Mouse (Mus musculus): ENCODE measurements at regions not wholly inside any gene's neighbourhood (a gene's known extent, or its start where the extent isn't known, plus 50 kb on each side); places are given as distances from the start of the nearest gene placed in this dataset.

DNA sequence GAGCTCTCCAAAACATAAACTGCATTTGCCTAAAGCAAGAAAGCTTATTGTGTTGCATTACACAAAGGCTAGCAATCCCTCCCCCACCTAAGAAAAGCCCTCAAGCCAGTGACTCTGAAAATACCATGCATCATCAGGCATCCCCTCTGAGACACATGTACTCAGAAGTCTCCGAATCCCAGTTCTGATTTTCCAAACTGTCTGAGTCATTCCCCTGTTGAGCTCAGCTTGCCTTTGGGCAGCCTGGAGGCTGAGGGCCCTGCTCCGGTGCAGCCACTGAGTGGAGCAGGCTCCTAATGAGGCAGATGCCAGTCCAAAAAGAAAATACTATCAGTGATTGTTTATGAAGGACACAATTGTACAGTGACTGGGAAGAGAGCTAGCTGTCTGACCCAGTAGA is 507.5 kb upstream of the Cdh11 start:
- Histone ChIP-seq H3K27ac (ENCODE audit: control insufficient read depth, insufficient read depth, low read depth, low read length, poor library complexity) (no peak overlapping the region), H3K4me1 (ENCODE audit: control insufficient read depth, insufficient read depth, low read length) (no peaks in the 10 kb centered on the region), H3K4me3 (replicated peaks; ENCODE audit: control insufficient read depth, low read depth, low read length) (no peak overlapping the region)
- no peak for TF ChIP-seq POLR2A (IDR thresholded peaks at IDR 0.05; ENCODE audit: borderline replicate concordance, control insufficient read depth, low read depth, low read length)
- TF ChIP-seq CTCF (IDR thresholded peaks at IDR 0.05; ENCODE audit: control insufficient read depth, insufficient read depth, low read length), result no peak
- 73% methylated on average over 2 of the region's 2 CpGs for WGBS

DNA sequence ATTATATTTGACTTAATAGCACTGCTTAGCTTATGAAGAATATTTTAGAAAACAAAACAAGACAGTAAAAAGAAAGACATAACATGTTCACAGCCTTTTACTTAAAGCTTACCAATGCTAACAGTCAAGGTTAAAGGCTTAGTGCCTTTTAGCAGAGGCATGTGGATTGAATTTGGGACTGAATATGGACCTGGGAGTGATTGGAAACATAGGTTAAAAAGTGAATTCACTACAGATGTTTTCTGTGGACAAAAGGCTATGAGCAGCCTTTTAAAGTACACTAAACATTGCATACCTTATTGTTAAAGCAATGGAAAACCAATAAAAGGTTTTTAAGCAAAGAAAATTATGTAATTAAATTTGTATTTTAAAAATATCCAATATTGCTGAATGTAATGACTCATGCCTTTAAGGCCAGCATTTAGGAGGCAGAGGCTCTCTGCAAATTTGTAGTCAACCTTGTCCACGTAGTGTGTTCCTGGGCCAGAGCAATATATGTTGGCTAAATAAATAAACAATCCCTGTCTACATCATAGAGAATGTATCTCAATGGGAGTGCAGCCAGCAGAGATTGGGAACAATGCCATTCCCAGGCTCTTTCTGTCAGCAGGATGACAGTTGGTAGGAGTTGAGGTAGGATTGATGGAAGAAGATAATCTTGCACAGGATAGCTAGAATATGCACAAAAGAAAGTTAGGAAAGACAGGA is 521.2 kb upstream of the Cdh11 start:
- 48% methylated on average over 1 of the region's 1 CpGs for WGBS
- Histone ChIP-seq H3K27ac (ENCODE audit: control insufficient read depth, insufficient read depth, low read depth, low read length, poor library complexity) (no peak overlapping the region), H3K4me3 (replicated peaks; ENCODE audit: control insufficient read depth, low read depth, low read length) (no peak overlapping the region), H3K4me1 (ENCODE audit: control insufficient read depth, insufficient read depth, low read length) (no peaks in the 10 kb centered on the region)
- no peak for TF ChIP-seq CTCF (IDR thresholded peaks at IDR 0.05; ENCODE audit: control insufficient read depth, insufficient read depth, low read length)
- TF ChIP-seq POLR2A (IDR thresholded peaks at IDR 0.05; ENCODE audit: borderline replicate concordance, control insufficient read depth, low read depth, low read length), result no peak

DNA sequence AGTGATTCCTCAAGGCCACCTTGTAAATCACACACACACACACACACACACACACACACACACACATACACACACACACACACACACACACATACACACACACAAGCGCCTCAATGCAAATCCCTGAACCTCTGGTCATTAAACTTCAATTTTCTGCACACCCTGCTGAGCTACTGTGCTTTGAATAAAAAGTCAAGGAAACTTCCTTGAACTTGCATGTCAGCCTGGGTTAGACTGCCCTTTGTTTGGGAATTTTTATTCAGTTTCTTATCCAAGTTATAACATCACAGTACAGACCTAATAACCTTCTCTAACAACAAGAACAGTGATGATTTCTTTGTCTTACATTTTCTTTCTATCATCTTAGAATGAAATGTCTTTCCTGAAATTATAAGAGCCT is 528.1 kb upstream of the Cdh11 start:
- no peaks in the 10 kb centered on the region for H3K4me1 ChIP-seq (ENCODE audit: control insufficient read depth, insufficient read depth, low read length)
- no peak for TF ChIP-seq CTCF (IDR thresholded peaks at IDR 0.05; ENCODE audit: control insufficient read depth, insufficient read depth, low read length)
- no peak for TF ChIP-seq POLR2A (IDR thresholded peaks at IDR 0.05; ENCODE audit: borderline replicate concordance, control insufficient read depth, low read depth, low read length)
- H3K4me3 ChIP-seq (replicated peaks; ENCODE audit: control insufficient read depth, low read depth, low read length), result no peak overlapping the region
- no peak overlapping the region for H3K27ac ChIP-seq (ENCODE audit: control insufficient read depth, insufficient read depth, low read depth, low read length, poor library complexity)
- WGBS, result 69% methylated on average over 1 of the region's 1 CpGs

DNA sequence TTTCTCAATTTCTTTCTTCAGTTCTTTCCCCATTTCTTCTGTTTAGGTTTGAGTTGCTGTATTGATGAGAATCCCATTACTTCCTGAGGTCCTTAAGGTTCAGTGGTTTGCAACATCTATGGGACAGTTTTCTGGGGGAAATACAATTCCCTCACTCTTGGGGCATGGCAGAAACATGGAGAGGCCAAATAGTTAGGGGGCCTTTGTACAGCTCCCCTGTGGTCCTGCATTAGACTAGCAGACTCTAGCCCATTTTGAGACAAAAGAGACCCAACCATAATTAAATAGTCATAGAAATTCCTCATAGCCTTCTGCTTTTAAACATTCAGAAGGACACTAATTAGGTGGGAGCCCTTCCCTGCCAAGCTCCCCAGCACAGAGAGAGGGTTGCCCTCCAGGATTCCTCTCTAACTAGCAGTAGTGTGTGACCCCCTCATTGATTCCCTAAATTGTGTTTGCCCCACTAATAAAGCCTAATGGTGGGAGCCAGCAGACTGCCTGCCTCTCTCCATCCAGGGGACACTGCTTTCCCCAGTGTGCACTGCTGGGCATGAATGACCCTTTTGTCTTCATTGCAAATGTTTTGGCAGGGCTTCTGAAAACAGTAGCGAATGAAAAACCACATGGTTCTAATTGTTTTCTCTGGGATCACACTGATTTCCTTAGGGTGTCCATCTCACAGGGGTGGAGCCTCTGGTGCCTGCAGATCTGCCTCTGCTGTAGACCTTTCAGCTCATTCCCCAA is 529.0 kb upstream of the Cdh11 start:
- no peak overlapping the region for H3K27ac ChIP-seq (ENCODE audit: control insufficient read depth, insufficient read depth, low read depth, low read length, poor library complexity)
- TF ChIP-seq POLR2A (IDR thresholded peaks at IDR 0.05; ENCODE audit: borderline replicate concordance, control insufficient read depth, low read depth, low read length), result no peak
- TF ChIP-seq CTCF (IDR thresholded peaks at IDR 0.05; ENCODE audit: control insufficient read depth, insufficient read depth, low read length), result no peak
- no peak overlapping the region for H3K4me3 ChIP-seq (replicated peaks; ENCODE audit: control insufficient read depth, low read depth, low read length)
- H3K4me1 ChIP-seq (ENCODE audit: control insufficient read depth, insufficient read depth, low read length), result no peaks in the 10 kb centered on the region
- 26% methylated on average over 1 of the region's 1 CpGs for WGBS

DNA sequence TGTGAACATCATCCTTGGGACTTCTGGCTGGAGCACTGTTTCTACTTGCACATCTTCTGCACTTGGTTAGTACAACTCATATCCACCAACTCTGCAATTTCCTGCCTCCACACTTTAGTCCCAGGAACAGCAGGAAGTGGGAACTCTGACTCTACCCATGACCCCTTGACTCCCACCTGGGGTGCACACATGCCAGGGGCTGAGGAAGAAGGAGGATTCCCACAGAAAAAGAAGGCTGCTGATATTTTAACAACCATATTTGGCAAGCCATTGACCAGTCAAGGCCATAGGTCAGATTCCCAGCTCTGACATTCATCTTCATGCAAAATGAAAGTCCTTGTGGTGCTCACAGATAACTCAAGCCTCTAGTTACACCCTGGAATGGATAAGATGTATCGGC is 530.3 kb upstream of the Cdh11 start:
- 89% methylated on average over 1 of the region's 1 CpGs for WGBS
- Histone ChIP-seq H3K4me3 (replicated peaks; ENCODE audit: control insufficient read depth, low read depth, low read length) (no peak overlapping the region), H3K4me1 (ENCODE audit: control insufficient read depth, insufficient read depth, low read length) (no peaks in the 10 kb centered on the region), H3K27ac (ENCODE audit: control insufficient read depth, insufficient read depth, low read depth, low read length, poor library complexity) (no peak overlapping the region)
- TF ChIP-seq POLR2A (IDR thresholded peaks at IDR 0.05; ENCODE audit: borderline replicate concordance, control insufficient read depth, low read depth, low read length) (no peak), CTCF (IDR thresholded peaks at IDR 0.05; ENCODE audit: control insufficient read depth, insufficient read depth, low read length) (no peak)

DNA sequence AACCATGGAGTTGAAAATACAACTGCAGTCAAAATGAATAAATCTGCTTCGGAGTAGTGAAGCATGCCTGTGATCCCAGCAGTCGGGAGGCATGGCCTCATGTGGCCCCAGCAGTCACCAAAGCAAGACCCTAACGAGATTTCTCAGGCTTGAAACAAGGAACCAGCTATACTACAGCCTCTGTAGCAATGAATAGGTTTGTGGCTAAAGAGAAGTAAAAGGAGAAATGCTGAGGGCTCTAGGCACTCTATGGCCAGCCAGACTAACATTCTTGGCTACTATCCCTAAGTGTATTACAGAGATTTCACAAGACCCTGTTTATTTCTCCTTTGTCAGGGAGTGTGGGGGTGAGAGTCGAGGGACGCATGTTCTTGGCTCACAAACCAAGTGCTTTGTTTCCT is 531.2 kb upstream of the Cdh11 start:
- H3K4me1 ChIP-seq (ENCODE audit: control insufficient read depth, insufficient read depth, low read length), result no peaks in the 10 kb centered on the region
- no peak for TF ChIP-seq POLR2A (IDR thresholded peaks at IDR 0.05; ENCODE audit: borderline replicate concordance, control insufficient read depth, low read depth, low read length)
- TF ChIP-seq CTCF (IDR thresholded peaks at IDR 0.05; ENCODE audit: control insufficient read depth, insufficient read depth, low read length), result no peak
- H3K4me3 ChIP-seq (replicated peaks; ENCODE audit: control insufficient read depth, low read depth, low read length), result no peak overlapping the region
- WGBS, result 55% methylated on average over 5 of the region's 5 CpGs
- H3K27ac ChIP-seq (ENCODE audit: control insufficient read depth, insufficient read depth, low read depth, low read length, poor library complexity), result no peak overlapping the region

DNA sequence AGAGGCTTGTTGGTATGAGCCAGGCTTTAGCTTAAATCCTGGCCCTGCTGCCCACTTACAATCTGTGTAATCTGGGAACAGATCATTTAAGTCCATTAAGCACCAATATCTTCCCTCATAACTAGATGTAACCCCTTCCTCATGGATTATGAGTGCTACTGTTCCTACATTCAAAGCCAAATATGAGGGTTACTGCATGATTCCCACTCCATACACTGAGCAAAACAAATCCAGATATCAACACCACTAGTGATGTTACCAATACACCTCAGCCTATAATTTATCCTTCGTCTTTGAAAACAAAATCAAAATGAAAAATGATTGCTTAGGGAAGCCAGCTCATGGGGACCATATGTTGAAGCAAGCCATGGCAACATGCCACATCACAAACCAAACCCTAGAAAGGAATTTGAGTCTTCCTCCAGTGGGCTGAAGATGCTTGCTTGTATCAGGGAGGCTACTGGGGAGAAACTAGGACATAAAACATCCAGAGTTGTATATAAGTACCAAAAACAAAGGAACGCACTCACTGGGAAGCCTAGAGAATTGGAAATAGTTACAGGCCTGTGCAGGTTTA is 531.8 kb upstream of the Cdh11 start:
- Histone ChIP-seq H3K4me3 (replicated peaks; ENCODE audit: control insufficient read depth, low read depth, low read length) (no peak overlapping the region), H3K4me1 (ENCODE audit: control insufficient read depth, insufficient read depth, low read length) (no peaks in the 10 kb centered on the region), H3K27ac (ENCODE audit: control insufficient read depth, insufficient read depth, low read depth, low read length, poor library complexity) (no peak overlapping the region)
- no peak for TF ChIP-seq CTCF (IDR thresholded peaks at IDR 0.05; ENCODE audit: control insufficient read depth, insufficient read depth, low read length)
- TF ChIP-seq POLR2A (IDR thresholded peaks at IDR 0.05; ENCODE audit: borderline replicate concordance, control insufficient read depth, low read depth, low read length), result no peak
- 71% methylated on average over 2 of the region's 2 CpGs for WGBS

DNA sequence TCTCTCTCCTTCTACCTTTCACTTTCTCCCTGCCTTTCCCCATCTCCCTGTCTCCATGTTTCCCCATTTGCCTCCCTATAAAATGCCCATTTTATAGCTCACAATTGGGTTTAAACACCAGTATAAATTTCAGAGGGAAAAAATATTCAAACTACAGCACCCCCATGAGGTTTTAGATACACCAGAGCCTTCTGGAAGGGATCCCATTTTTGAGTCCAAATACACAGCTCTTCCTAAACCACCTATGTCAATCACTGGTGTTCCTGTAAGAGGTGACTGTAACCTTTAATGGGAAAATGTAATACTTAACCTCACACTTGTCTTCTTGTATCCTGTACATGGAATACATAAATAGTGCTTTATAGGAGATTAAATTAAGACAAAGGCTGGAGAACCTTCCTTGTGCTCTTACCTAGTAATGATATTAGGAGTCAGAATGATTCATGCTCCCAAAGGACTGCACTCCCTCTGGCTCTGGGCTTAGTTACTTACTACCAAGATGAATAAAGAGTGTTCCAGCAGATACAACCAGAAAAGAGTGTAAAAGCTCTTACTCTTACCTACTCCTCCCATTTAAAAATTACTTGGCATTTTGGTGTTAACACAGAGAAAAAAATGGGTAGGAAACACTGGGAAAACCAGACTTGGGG is 538.7 kb upstream of the Cdh11 start:
- no peak overlapping the region for H3K4me3 ChIP-seq (replicated peaks; ENCODE audit: control insufficient read depth, low read depth, low read length)
- H3K4me1 ChIP-seq (ENCODE audit: control insufficient read depth, insufficient read depth, low read length), result no peaks in the 10 kb centered on the region
- TF ChIP-seq CTCF (IDR thresholded peaks at IDR 0.05; ENCODE audit: control insufficient read depth, insufficient read depth, low read length) (no peak), POLR2A (IDR thresholded peaks at IDR 0.05; ENCODE audit: borderline replicate concordance, control insufficient read depth, low read depth, low read length) (no peak)
- H3K27ac ChIP-seq (ENCODE audit: control insufficient read depth, insufficient read depth, low read depth, low read length, poor library complexity), result no peak overlapping the region

Measured in bone marrow, adult 2 months (tissue).